Mouse (Mus musculus) layer of hippocampus, postnatal 10 days (tissue): ENCODE data around the gene Pank4. TPM values are rescaled to one million over a fixed set of nuclear protein-coding genes. Genes with fewer than 3 reads are reported as not detected.
A peak's percentile ranks its signal among the peaks of the same experiment; 100 is the strongest.

ENCODE experiments used
- DNase-seq, 2 experiments: peaks; one replicate each; pipeline ENCODE4 v3.0.0; 2021; ENCODE audit warnings: low spot score in 2 of 2
- total RNA-seq, 2 experiments: library from RNA; stranded (reverse); gene quantifications; 2 replicates each; pipeline ENCODE4 v1.2.3; 2021

Gene Pank4
- total RNA-seq, 2 experiments from 2014 or later, result 26.9 to 31.9 TPM

GRCm38 (mm10) chr4:154964581-154965235 is 785 bp downstream of the Pank4 start:
- peak in 1 of 2 experiments; percentile 42 for DNase-seq

- DNase-seq, result no peak
Measured at GRCm38 (mm10) chr4:154965856-154966255, 1.9 kb downstream of the Pank4 start.

- DNase-seq, result peak; percentile 71 to 75
Measured at GRCm38 (mm10) chr4:154967173-154967572, 3.2 kb downstream of the Pank4 start.

GRCm38 (mm10) chr4:154972546-154972945 is 8.6 kb downstream of the Pank4 start:
- no peak for DNase-seq

GRCm38 (mm10) chr4:154974163-154974611 is 10.3 kb downstream of the Pank4 start:
- no peak for DNase-seq

- DNase-seq, result peak in 1 of 2 experiments; percentile 38
Measured at GRCm38 (mm10) chr4:154980110-154980509, 16.2 kb downstream of the Pank4 start.

GRCm38 (mm10) chr4:154981076-154981475 is 17.2 kb downstream of the Pank4 start:
- no peak for DNase-seq

- peak; percentile 78 to 84 for DNase-seq
Measured at GRCm38 (mm10) chr4:154981530-154981929, 17.6 kb downstream of the Pank4 start.

- no peak for DNase-seq
Measured at GRCm38 (mm10) chr4:154982247-154983120, 18.6 kb downstream of the Pank4 start.

GRCm38 (mm10) chr4:154983767-154984166 is 19.8 kb downstream of the Pank4 start:
- DNase-seq, result peak in 1 of 2 experiments; percentile 37

- no peak for DNase-seq
Measured at GRCm38 (mm10) chr4:154985151-154985777, 21.3 kb downstream of the Pank4 start.

GRCm38 (mm10) chr4:154986096-154986495 is 22.2 kb downstream of the Pank4 start:
- peak; percentile 88 to 91 for DNase-seq

- no peak for DNase-seq
Measured at GRCm38 (mm10) chr4:154986750-154987149, 22.8 kb downstream of the Pank4 start.

GRCm38 (mm10) chr4:154994876-154995275 is 31.0 kb downstream of the Pank4 start:
- DNase-seq, result no peak

GRCm38 (mm10) chr4:154996572-154997154 is 32.7 kb downstream of the Pank4 start:
- no peak for DNase-seq

- no peak for DNase-seq
Measured at GRCm38 (mm10) chr4:154999379-154999778, 35.5 kb downstream of the Pank4 start.

- DNase-seq, result no peak
Measured at GRCm38 (mm10) chr4:155005278-155005677, 41.4 kb downstream of the Pank4 start.

- DNase-seq, result no peak
Measured at GRCm38 (mm10) chr4:155006296-155006695, 42.4 kb downstream of the Pank4 start.

GRCm38 (mm10) chr4:155007641-155008040 is 43.7 kb downstream of the Pank4 start:
- DNase-seq, result no peak

GRCm38 (mm10) chr4:155008075-155008474 is 44.2 kb downstream of the Pank4 start:
- DNase-seq, result no peak

GRCm38 (mm10) chr4:155009216-155009615 is 45.3 kb downstream of the Pank4 start:
- no peak for DNase-seq
